Mouse (Mus musculus) induced T-regulatory cell, adult 2 months (primary cell): ENCODE measurements at regions not wholly inside any gene's neighbourhood (a gene's known extent, or its start where the extent isn't known, plus 50 kb on each side); places are given as distances from the start of the nearest gene placed in this dataset.

Experiments
- DNase-seq: peaks from one replicate; pipeline ENCODE4 v3.0.0-alpha.2; 2012; ENCODE audit warnings: low read depth

- peak; percentile 37 for DNase-seq
These were observed 166.2 kb upstream of the Nampt start for GRCm38 (mm10) chr12:32653096-32653495.

- DNase-seq: no peak
These were observed 163.2 kb upstream of the Nampt start for GRCm38 (mm10) chr12:32656194-32656593.

- DNase-seq: no peak
These were observed 157.4 kb upstream of the Nampt start for GRCm38 (mm10) chr12:32661782-32662413.

- no peak for DNase-seq
These were observed 153.3 kb upstream of the Nampt start for GRCm38 (mm10) chr12:32666040-32666439.

GRCm38 (mm10) chr12:32677908-32678307 is 141.4 kb upstream of the Nampt start:
- no peak for DNase-seq

GRCm38 (mm10) chr12:32678756-32679155 is 140.6 kb upstream of the Nampt start:
- DNase-seq: no peak

- no peak for DNase-seq
These were observed 137.4 kb upstream of the Nampt start for GRCm38 (mm10) chr12:32681910-32682309.

- no peak for DNase-seq
These were observed 136.0 kb upstream of the Nampt start for GRCm38 (mm10) chr12:32683375-32683774.

GRCm38 (mm10) chr12:32685788-32686385 is 133.5 kb upstream of the Nampt start:
- no peak for DNase-seq

GRCm38 (mm10) chr12:32689361-32689760 is 130.0 kb upstream of the Nampt start:
- DNase-seq: no peak

- DNase-seq: no peak
These were observed 129.2 kb upstream of the Nampt start for GRCm38 (mm10) chr12:32690096-32690495.

GRCm38 (mm10) chr12:32692081-32692819 is 127.1 kb upstream of the Nampt start:
- no peak for DNase-seq

GRCm38 (mm10) chr12:32692962-32693361 is 126.4 kb upstream of the Nampt start:
- no peak for DNase-seq

GRCm38 (mm10) chr12:32693678-32694077 is 125.7 kb upstream of the Nampt start:
- no peak for DNase-seq

GRCm38 (mm10) chr12:32696832-32697231 is 122.5 kb upstream of the Nampt start:
- no peak for DNase-seq

GRCm38 (mm10) chr12:32709188-32709587 is 110.2 kb upstream of the Nampt start:
- DNase-seq: no peak

GRCm38 (mm10) chr12:32717129-32717921 is 102.0 kb upstream of the Nampt start:
- no peak for DNase-seq

GRCm38 (mm10) chr12:32719203-32719602 is 100.1 kb upstream of the Nampt start:
- DNase-seq: no peak

- DNase-seq: no peak
These were observed 94.7 kb upstream of the Nampt start for GRCm38 (mm10) chr12:32724451-32725188.

GRCm38 (mm10) chr12:32727539-32727938 is 91.8 kb upstream of the Nampt start:
- peak; percentile 5 for DNase-seq

- DNase-seq: no peak
These were observed 90.9 kb upstream of the Nampt start for GRCm38 (mm10) chr12:32728425-32728824.

- DNase-seq: no peak
These were observed 84.1 kb upstream of the Nampt start for GRCm38 (mm10) chr12:32735224-32735623.
